Mouse (Mus musculus) cerebellum, adult 2 months (tissue): ENCODE measurements around the gene Pnrc1. TPM values are rescaled to one million over a fixed set of nuclear protein-coding genes. Genes with fewer than 3 reads are reported as not detected.

Source experiments
- DNase-seq, 2 experiments: peaks; one replicate each; pipeline ENCODE4 v3.0.0; 2021
- H3K27ac ChIP-seq: fragments of 200-500 bp; 2 replicates; pipeline ENCODE4 v1.5.1; 2012; ENCODE audit warnings: low read length, control low read depth, inconsistent platforms; ENCODE audit not compliant: insufficient read depth
- H3K27me3 ChIP-seq: fragments of 200-500 bp; 2 replicates; pipeline ENCODE4 v1.6.1; 2012; ENCODE audit warnings: inconsistent platforms, mild to moderate bottlenecking, low read length, moderate library complexity; ENCODE audit not compliant: control insufficient read depth, insufficient read depth
- H3K4me1 ChIP-seq: fragments of 200-500 bp; 2 replicates; pipeline ENCODE4 v1.6.1; 2011; ENCODE audit warnings: low read length; ENCODE audit not compliant: control insufficient read depth, insufficient read depth
- H3K4me3 ChIP-seq: fragments of 200-500 bp; replicated peaks from 2 replicates; pipeline ENCODE3; 2011; ENCODE audit warnings: mild to moderate bottlenecking, low read depth, low read length, control low read depth; ENCODE audit not compliant: insufficient read depth
- CTCF ChIP-seq: fragments of 200-500 bp; IDR thresholded peaks from 2 replicates; pipeline ENCODE4 v1.5.1; 2011; ENCODE audit warnings: low read depth, mild to moderate bottlenecking, control low read depth, low read length, moderate library complexity, borderline replicate concordance; ENCODE audit not compliant: insufficient read depth
- POLR2A ChIP-seq: fragments of 200-500 bp; IDR thresholded peaks from 2 replicates; pipeline ENCODE4 v1.6.1; 2011; ENCODE audit warnings: low read length, control low read depth, borderline replicate concordance; ENCODE audit not compliant: insufficient read depth
- WGBS: fragments of 180-500 bp; shearing (Covaris S2); methylation state at CpG from one replicate; pipeline ENCODE4 v1.1.7; 2018; 5-methylcytosine and 5-hydroxymethylcytosine counted together
- polyA plus RNA-seq: library from polyadenylated mRNA; depleted of rRNA; stranded (reverse); fragments of >200 nt; gene quantifications from 2 replicates; pipeline ENCODE4 v1.2.3, GENCODE M21; 2012

Pnrc1 gene
- polyA plus RNA-seq, 1 experiment, result 64.6 TPM

DNA sequence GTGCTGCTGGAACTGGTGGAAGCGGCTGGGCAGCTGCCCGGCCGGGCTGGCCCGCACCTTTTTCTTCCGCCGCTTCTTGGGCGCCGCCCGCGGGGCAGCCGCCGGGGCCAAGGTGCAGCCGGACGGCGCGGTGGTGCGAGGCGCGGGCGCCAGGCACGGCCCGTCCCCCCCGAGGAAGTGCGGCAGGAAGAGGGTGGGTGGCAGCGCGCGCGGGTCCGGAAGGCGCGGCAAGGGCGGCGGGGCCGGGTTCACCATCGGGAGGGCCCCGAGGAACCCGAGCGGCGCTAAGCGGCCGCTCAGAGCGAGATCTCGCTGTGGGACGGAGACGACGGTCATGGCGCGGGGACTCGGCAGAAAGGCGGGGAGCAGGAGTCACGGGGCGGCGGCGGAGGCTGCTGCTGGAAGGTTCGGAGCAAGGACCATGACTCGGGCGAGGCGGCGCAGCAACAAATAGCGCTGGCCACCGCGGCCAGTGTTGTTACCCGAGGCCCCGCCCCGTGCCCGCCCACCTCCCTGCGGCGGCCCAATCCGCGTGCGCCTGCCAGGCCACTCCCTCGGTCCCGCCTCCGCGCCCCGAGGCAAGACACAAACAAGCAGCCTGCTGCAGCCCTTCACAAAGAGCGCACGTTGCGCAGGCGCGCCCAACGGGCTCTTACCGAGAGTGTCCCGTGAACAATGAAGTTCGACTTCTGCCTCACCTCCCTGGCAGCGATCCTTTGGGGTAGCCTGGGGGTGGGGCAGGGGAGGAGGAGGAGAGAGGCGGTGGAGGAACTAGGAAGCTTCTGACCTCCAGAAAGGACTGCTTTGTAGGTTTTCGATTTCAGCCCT, 41.7 kb downstream of the Pnrc1 start:
- DNase-seq, result peak; percentile 98 to 99
- H3K27me3 ChIP-seq, result no peaks in the 10 kb centered on the region
- H3K27ac ChIP-seq, result peak overlapping the region; percentile 98
- 0 out of 2 replicates have a peak, but pooled peaks cover 2% of the 10 kb centered on the region for H3K4me1 ChIP-seq
- peak overlapping the region; percentile 82 for H3K4me3 ChIP-seq
- under 1% methylated on average over 87 of the region's 88 CpGs for WGBS
- TF ChIP-seq POLR2A (peak; percentile 93), CTCF (no peak)

DNA sequence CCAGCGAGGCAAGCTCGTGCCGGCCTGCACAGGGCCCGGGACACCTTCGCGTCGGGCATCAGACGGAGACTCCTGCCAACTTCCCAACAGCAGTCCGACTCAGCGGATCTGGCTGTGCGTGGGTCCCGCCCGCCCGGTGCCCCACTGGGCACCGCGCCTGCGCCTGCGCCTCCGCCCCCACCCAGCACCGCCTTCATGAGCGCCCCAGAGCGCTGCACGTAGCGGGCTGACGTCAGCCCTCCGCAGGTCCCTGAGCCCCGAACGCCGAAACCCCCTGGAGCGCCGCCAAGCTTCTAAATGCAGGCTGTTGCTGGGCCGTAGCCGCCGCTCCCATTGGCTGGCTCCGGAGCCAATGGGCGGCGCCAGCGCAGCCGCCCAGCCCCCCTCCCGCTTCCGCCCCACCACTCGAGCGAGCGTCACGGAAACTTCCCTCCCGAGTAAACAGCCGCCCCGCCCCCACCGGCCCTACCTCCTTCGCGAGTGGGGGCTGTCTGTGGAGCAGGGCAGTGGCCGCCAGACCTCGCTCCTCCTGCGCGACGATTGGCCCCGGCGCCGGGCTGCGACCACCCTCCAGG, 42.4 kb downstream of the Pnrc1 start:
- WGBS, result under 1% methylated on average over 59 of the region's 60 CpGs
- 0 out of 2 replicates have a peak, but pooled peaks cover 2% of the 10 kb centered on the region for H3K4me1 ChIP-seq
- peak; percentile 98 for DNase-seq
- no peak for TF ChIP-seq CTCF
- no peak for TF ChIP-seq POLR2A
- no peaks in the 10 kb centered on the region for H3K27me3 ChIP-seq
- peak overlapping the region; percentile 98 for H3K27ac ChIP-seq
- peak overlapping the region; percentile 82 for H3K4me3 ChIP-seq

DNA sequence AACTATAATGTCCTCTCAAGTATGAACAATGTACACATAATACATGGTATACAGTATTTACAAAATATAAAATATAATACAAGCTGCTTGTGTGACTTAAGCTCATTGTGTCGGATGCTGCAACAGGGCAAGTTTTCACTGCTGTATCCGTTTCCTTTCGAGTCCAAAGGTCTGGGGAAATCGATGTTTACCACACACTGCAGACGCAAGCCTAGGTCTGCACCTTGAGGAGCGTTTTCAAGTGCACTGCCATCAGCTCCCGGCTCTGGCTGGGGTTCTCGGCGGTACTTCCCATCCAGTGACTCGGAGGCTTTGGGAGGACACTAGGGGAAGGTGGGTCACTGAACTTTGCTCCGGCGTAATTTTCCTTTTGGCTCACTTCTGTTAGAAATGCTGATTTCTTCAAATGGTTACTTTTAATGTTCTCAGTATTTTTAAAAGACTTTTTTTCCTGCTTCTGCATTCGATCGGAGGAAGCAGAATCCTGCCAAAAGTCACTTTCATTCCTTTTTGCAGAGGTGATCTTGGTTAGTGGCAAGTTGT, 44.0 kb downstream of the Pnrc1 start:
- TF ChIP-seq CTCF (no peak), POLR2A (no peak)
- WGBS, result 68% methylated on average over 14 of the region's 14 CpGs
- no peak overlapping the region for H3K27ac ChIP-seq
- no peaks in the 10 kb centered on the region for H3K27me3 ChIP-seq
- H3K4me3 ChIP-seq, result no peak overlapping the region
- peak in 1 of 2 experiments; percentile 23 for DNase-seq
- 0 out of 2 replicates have a peak, but pooled peaks cover 2% of the 10 kb centered on the region for H3K4me1 ChIP-seq

DNA sequence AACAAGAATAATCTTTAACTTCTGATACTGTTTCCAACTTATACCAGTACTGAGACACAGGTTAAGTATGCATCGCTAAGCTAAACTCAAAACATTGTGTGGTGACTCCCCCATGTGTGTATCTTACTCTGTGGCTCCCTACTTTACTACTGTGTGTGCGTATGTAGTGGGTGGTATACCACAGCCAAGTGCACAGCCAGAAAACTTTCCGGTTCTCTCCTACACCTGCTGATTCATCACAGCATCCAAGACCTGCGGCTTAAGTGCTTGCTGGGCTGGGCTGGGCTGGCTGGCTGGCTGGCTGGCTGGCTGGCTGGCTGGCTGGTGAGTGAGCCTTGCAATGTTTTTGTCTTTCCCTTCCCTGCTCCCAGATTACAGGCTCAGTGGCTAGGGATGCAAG, 46.0 kb downstream of the Pnrc1 start:
- DNase-seq, result no peak
- Histone ChIP-seq H3K27ac (no peak overlapping the region), H3K4me3 (no peak overlapping the region), H3K27me3 (no peaks in the 10 kb centered on the region), H3K4me1 (0 out of 2 replicates have a peak, but pooled peaks cover 2% of the 10 kb centered on the region)
- TF ChIP-seq CTCF (no peak), POLR2A (no peak)
- 47% methylated on average over 4 of the region's 4 CpGs for WGBS

DNA sequence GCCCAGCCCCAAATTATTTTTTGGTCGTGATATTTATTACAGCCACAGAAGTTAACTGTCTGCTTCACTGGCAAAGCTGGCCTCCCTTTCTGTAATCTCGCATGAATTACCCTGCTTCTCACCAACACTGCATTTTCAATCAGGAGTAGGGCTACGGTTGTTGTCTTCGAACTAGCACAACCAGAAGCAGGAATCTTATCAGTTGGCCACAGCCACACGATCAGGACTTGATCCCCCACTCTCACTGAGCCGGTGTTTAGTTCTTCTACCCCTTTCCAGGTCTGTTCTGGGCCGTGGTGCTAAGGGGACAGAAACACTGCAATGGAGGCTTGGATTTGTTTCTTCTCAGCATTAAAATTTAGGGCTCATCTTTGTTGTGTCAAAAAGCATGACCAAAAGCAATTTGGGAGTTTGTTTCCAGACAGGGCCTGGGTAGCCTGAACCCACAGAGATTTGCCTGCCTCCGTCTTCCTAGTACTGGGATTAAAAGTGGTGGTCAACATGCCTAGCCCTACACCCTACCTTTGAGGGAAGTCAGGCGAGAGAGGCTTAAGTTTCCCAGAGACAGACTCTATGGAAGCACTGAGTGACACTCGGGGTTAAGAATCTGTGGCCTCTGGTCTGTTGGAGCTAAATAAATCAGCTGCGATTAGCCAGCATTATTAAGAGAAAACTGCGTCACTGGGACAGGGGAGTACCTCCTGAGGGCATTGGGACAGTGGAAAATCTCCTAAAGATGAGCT, 46.8 kb downstream of the Pnrc1 start:
- TF ChIP-seq POLR2A (no peak), CTCF (no peak)
- DNase-seq, result no peak

DNA sequence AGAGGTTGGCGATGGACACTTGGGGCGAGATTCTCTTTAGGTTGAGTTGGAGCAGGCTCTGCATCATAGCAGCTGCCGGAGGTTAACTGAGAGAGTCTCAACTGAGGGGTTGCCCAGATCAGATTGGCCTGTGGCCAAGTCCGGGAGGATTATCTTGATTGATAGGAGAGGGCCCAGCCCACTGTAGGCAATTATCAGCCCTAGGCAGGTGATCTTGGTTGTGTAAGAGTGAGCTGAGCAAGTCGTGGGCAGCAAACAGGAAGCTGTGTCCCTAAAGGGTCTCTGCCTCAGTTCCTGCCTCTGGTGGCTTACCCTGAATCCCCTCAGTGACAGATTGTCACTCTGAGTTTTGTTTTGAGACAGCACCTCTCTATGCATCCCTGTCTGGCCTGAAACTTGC, 47.4 kb downstream of the Pnrc1 start:
- no peak for TF ChIP-seq CTCF
- no peak for TF ChIP-seq POLR2A
- H3K4me3 ChIP-seq, result no peak overlapping the region
- H3K27ac ChIP-seq, result no peak overlapping the region
- DNase-seq, result peak in 1 of 2 experiments; percentile 22
- WGBS, result 31% methylated on average over 5 of the region's 5 CpGs
- H3K4me1 ChIP-seq, result 0 out of 2 replicates have a peak, but pooled peaks cover 2% of the 10 kb centered on the region
- H3K27me3 ChIP-seq, result no peaks in the 10 kb centered on the region

More for the DNA sequence above, 46.8 kb downstream of the Pnrc1 start:
- 71% methylated on average over 12 of the region's 12 CpGs for WGBS
- Histone ChIP-seq H3K4me3 (no peak overlapping the region), H3K27me3 (no peaks in the 10 kb centered on the region), H3K4me1 (0 out of 2 replicates have a peak, but pooled peaks cover 2% of the 10 kb centered on the region), H3K27ac (no peak overlapping the region)

DNA sequence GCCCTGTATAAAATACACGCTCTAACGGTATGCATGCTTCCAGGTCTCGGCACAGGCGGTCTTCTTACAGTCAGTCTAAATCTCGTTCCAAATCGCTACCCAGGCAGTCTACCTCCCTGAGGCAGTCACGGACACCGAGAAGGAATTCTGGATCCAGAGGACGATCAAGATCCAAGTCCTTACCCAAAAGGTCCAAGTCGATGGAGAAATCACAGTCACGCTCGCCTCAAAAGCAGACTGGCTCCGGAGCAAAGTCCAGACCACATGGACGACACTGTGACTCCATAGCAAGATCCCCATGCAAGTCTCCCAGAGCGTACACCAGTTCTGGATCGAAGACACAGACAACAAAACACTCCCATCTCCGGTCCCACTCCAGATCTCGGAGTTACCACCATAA, 59.1 kb downstream of the Pnrc1 start:
- H3K27me3 ChIP-seq, result no peaks in the 10 kb centered on the region

More for the DNA sequence above, 59.1 kb downstream of the Pnrc1 start:
- no peak overlapping the region for H3K27ac ChIP-seq
- no peak for TF ChIP-seq POLR2A
- no peak for TF ChIP-seq CTCF
- no peaks in the 10 kb centered on the region for H3K4me1 ChIP-seq
- 87% methylated on average over 18 of the region's 18 CpGs for WGBS
- no peak for DNase-seq
- H3K4me3 ChIP-seq, result no peak overlapping the region
